Mouse (Mus musculus) forebrain, postnatal 0 days (tissue): ENCODE data around the gene Mgrn1. TPM values are rescaled to one million over a fixed set of nuclear protein-coding genes. Genes with fewer than 3 reads are reported as not detected.

ENCODE experiments used
- ATAC-seq: fragments of 200-750 bp; cut with Nextera tagmentation; 2 replicates; pipeline ENCODE4 v1.8.0; 2017; ENCODE audit warnings: mild to moderate bottlenecking, moderate library complexity
- DNase-seq: peaks from one replicate; pipeline ENCODE4 v3.0.0-alpha.2; 2015
- H3K27ac ChIP-seq: fragments of 300-500 bp; sonication (generic); 2 replicates; pipeline ENCODE4 v1.5.1; 2014; ENCODE audit warnings: low read depth, mild to moderate bottlenecking, antibody characterized with exemption, low read length, moderate library complexity, mixed read lengths
- H3K27me3 ChIP-seq: fragments of 300-500 bp; sonication (generic); 2 replicates; pipeline ENCODE4 v1.6.1; 2014; ENCODE audit warnings: mild to moderate bottlenecking, low read length, mixed read lengths; ENCODE audit not compliant: insufficient read depth
- H3K36me3 ChIP-seq: fragments of 300-500 bp; sonication (generic); 2 replicates; pipeline ENCODE4 v1.6.1; 2014; ENCODE audit warnings: mild to moderate bottlenecking, moderate library complexity; ENCODE audit not compliant: insufficient read depth
- H3K4me1 ChIP-seq: fragments of 300-500 bp; sonication (generic); 2 replicates; pipeline ENCODE4 v1.6.1; 2014; ENCODE audit warnings: antibody characterized with exemption; ENCODE audit not compliant: insufficient read depth
- H3K4me2 ChIP-seq: fragments of 300-500 bp; sonication (generic); 2 replicates; pipeline ENCODE4 v1.6.1; 2014; ENCODE audit warnings: low read depth, mild to moderate bottlenecking, moderate library complexity
- H3K4me3 ChIP-seq: fragments of 300-500 bp; sonication (generic); 2 replicates; pipeline ENCODE4 v1.5.1; 2014; ENCODE audit warnings: low read depth, low read length, mixed read lengths
- H3K9ac ChIP-seq: fragments of 300-500 bp; sonication (generic); 2 replicates; pipeline ENCODE4 v1.6.1; 2014; ENCODE audit warnings: mild to moderate bottlenecking
- H3K9me3 ChIP-seq: fragments of 300-500 bp; sonication (generic); 2 replicates; pipeline ENCODE4 v1.6.1; 2016; ENCODE audit warnings: low read length
- CTCF ChIP-seq: sonication (generic); IDR thresholded peaks from 2 replicates; pipeline ENCODE4 v1.5.1; 2016; ENCODE audit warnings: antibody characterized with exemption, control low read depth, low read depth
- WGBS: fragments of 180-500 bp; shearing (Covaris S2); extraction: QIAGEN DNeasy Blood & Tissue Kit; methylation state at CpG from one replicate; pipeline ENCODE4 v1.1.7; 2014; 5-methylcytosine and 5-hydroxymethylcytosine counted together
- polyA plus RNA-seq: library from polyadenylated mRNA; unstranded; fragments of >200 nt; fragmentation: Nextera tagmentation; extraction: Ambion mirVana; gene quantifications from 2 replicates; pipeline ENCODE4 v1.2.1, GENCODE M21; 2015
- total RNA-seq: library from RNA; depleted of rRNA; stranded (reverse); fragments of >200 nt; gene quantifications from 2 replicates; pipeline ENCODE4 v1.2.3, GENCODE M21; 2014

The Mgrn1 gene
- total and polyA plus RNA-seq, 2 experiments from 2014 or later = 109 to 167 TPM

- ATAC-seq (no peak), DNase-seq (no peak)
- no peak for TF ChIP-seq CTCF
- H3K9ac ChIP-seq = no peak overlapping the region
- H3K27me3 ChIP-seq = no peaks in the 10 kb centered on the region
- no peaks in the 10 kb centered on the region for H3K9me3 ChIP-seq
- H3K4me2 ChIP-seq = no peak overlapping the region
- H3K4me1 ChIP-seq = no peaks in the 10 kb centered on the region
- 56% methylated on average over 5 of the region's 5 CpGs for WGBS
- no peak overlapping the region for H3K27ac ChIP-seq
- H3K36me3 ChIP-seq = peaks cover 35% of the 10 kb centered on the region
- no peak overlapping the region for H3K4me3 ChIP-seq
Measured at GRCm38 (mm10) chr16:4907972-4908371, 21.9 kb downstream of the Mgrn1 start.

GRCm38 (mm10) chr16:4909745-4910144 lies 23.7 kb downstream of the Mgrn1 start:
- peak; percentile 60 for TF ChIP-seq CTCF
- Histone ChIP-seq H3K4me1 (no peaks in the 10 kb centered on the region), H3K9me3 (no peaks in the 10 kb centered on the region), H3K27me3 (no peaks in the 10 kb centered on the region), H3K27ac (no peak overlapping the region), H3K36me3 (peaks cover 47% of the 10 kb centered on the region), H3K4me2 (no peak overlapping the region), H3K4me3 (no peak overlapping the region), H3K9ac (no peak overlapping the region)
- ATAC-seq (no peak), DNase-seq (no peak)
- WGBS = 99% methylated on average over 2 of the region's 2 CpGs

GRCm38 (mm10) chr16:4910758-4911157 lies 24.7 kb downstream of the Mgrn1 start:
- no peak for ATAC-seq

GRCm38 (mm10) chr16:4912074-4912648 lies 26.1 kb downstream of the Mgrn1 start:
- Histone ChIP-seq H3K27ac (no peak overlapping the region), H3K4me2 (no peak overlapping the region), H3K27me3 (no peaks in the 10 kb centered on the region), H3K9ac (no peak overlapping the region), H3K9me3 (no peaks in the 10 kb centered on the region), H3K4me1 (no peaks in the 10 kb centered on the region), H3K4me3 (no peak overlapping the region), H3K36me3 (peaks cover 66% of the 10 kb centered on the region)
- 81% methylated on average over 10 of the region's 10 CpGs for WGBS
- DNase-seq (no peak), ATAC-seq (no peak)
- no peak for TF ChIP-seq CTCF

More at GRCm38 (mm10) chr16:4910758-4911157, 24.7 kb downstream of the Mgrn1 start:
- TF ChIP-seq CTCF = no peak
- Histone ChIP-seq H3K4me1 (no peaks in the 10 kb centered on the region), H3K27ac (no peak overlapping the region), H3K4me3 (no peak overlapping the region), H3K4me2 (no peak overlapping the region), H3K9me3 (no peaks in the 10 kb centered on the region), H3K27me3 (no peaks in the 10 kb centered on the region), H3K36me3 (peaks cover 53% of the 10 kb centered on the region), H3K9ac (no peak overlapping the region)
- no peak for DNase-seq
- 91% methylated on average over 8 of the region's 8 CpGs for WGBS

- no peaks in the 10 kb centered on the region for H3K4me1 ChIP-seq
- DNase-seq (no peak), ATAC-seq (peak; percentile 18)
- no peaks in the 10 kb centered on the region for H3K9me3 ChIP-seq
- no peak overlapping the region for H3K9ac ChIP-seq
- H3K27me3 ChIP-seq = no peaks in the 10 kb centered on the region
- H3K27ac ChIP-seq = peak overlapping the region; percentile 36
- peak; percentile 26; the same call in 1 of the 2 replicates for TF ChIP-seq CTCF
- H3K4me3 ChIP-seq = no peak overlapping the region
- peaks cover 69% of the 10 kb centered on the region for H3K36me3 ChIP-seq
- WGBS = 75% methylated on average over 11 of the region's 11 CpGs
- H3K4me2 ChIP-seq = no peak overlapping the region
Measured at GRCm38 (mm10) chr16:4912907-4913782, 27.1 kb downstream of the Mgrn1 start.

GRCm38 (mm10) chr16:4913783-4914735 lies 28.0 kb downstream of the Mgrn1 start:
- TF ChIP-seq CTCF = peak; percentile 97
- Histone ChIP-seq H3K27ac (peak overlapping the region; percentile 36; the same call in 1 of the 2 replicates), H3K9me3 (no peaks in the 10 kb centered on the region), H3K4me1 (no peaks in the 10 kb centered on the region), H3K4me2 (no peak overlapping the region), H3K36me3 (peaks cover 65% of the 10 kb centered on the region), H3K4me3 (no peak overlapping the region), H3K27me3 (no peaks in the 10 kb centered on the region), H3K9ac (no peak overlapping the region)
- ATAC-seq (peak; percentile 82), DNase-seq (peak; percentile 83)
- 34% methylated on average over 12 of the region's 12 CpGs for WGBS
